Mouse (Mus musculus): ENCODE data around the gene Tmem52. TPM values are rescaled to one million over a fixed set of nuclear protein-coding genes. Genes with fewer than 3 reads are reported as not detected.
A peak's percentile ranks its signal among the peaks of the same experiment; 100 is the strongest.
"Not testable (repeated sequence)": the region's sequence is repeated elsewhere in the genome, so short reads cannot be mapped to it uniquely, and the experiment has no call there.

Tmem52 gene
- polyA plus RNA-seq, 1 experiment from 2014 or later = not detected

GRCm38 (mm10) chr4:155472716-155473290 lies 3.9 kb downstream of the Tmem52 start:
- peak overlapping the region; percentile 32; the same call in 1 of the 2 replicates for H3K9ac ChIP-seq (ENCODE audit: low read length)
- no peak for ATAC-seq (ENCODE audit: insufficient number of reproducible peaks, insufficient read depth, low FRiP score, low read depth)
- WGBS = 54% methylated on average over 3 of the region's 3 CpGs
- peaks cover 0 to 3% of the 10 kb centered on the region in 2 experiments; a peak in 2 of 4 replicates for H3K4me1 ChIP-seq (ENCODE audit: control insufficient read depth in 2 of 2, insufficient read depth in 2 of 2, low read length in 2 of 2)
- H3K9me3 ChIP-seq (ENCODE audit: control insufficient read depth, low read length) = no peaks in the 10 kb centered on the region
- H3K36me3 ChIP-seq (ENCODE audit: control insufficient read depth, insufficient read depth, low read length) = no peaks in the 10 kb centered on the region
- no peak overlapping the region for H3K4me3 ChIP-seq (ENCODE audit: control insufficient read depth in 1 of 2, insufficient read depth in 1 of 2, low read depth in 1 of 2, low read length in 2 of 2)
- no peak overlapping the region for H3K27ac ChIP-seq (replicated peaks in 1 of 2; ENCODE audit: control insufficient read depth in 1 of 2, insufficient read depth in 1 of 2, low read depth in 2 of 2, low read length in 2 of 2)
- no peak overlapping the region for H3K4me2 ChIP-seq (ENCODE audit: low read length)
- H3K27me3 ChIP-seq (ENCODE audit: control insufficient read depth, insufficient read depth, low read length) = peaks cover 15% of the 10 kb centered on the region

- no peaks in the 10 kb centered on the region for H3K9me3 ChIP-seq (ENCODE audit: control insufficient read depth, low read length)
- H3K9ac ChIP-seq (ENCODE audit: low read length) = peak overlapping the region; percentile 32; the same call in 1 of the 2 replicates
- no peak overlapping the region for H3K4me2 ChIP-seq (ENCODE audit: low read length)
- no peaks in the 10 kb centered on the region for H3K36me3 ChIP-seq (ENCODE audit: control insufficient read depth, insufficient read depth, low read length)
- no peak overlapping the region for H3K4me3 ChIP-seq (ENCODE audit: control insufficient read depth in 1 of 2, insufficient read depth in 1 of 2, low read depth in 1 of 2, low read length in 2 of 2)
- no peak for ATAC-seq (ENCODE audit: insufficient number of reproducible peaks, insufficient read depth, low FRiP score, low read depth)
- WGBS = 39% methylated on average over 5 of the region's 5 CpGs
- peaks cover 0 to 3% of the 10 kb centered on the region in 2 experiments; a peak in 2 of 4 replicates for H3K4me1 ChIP-seq (ENCODE audit: control insufficient read depth in 2 of 2, insufficient read depth in 2 of 2, low read length in 2 of 2)
- H3K27me3 ChIP-seq (ENCODE audit: control insufficient read depth, insufficient read depth, low read length) = peaks cover 12% of the 10 kb centered on the region
- no peak overlapping the region for H3K27ac ChIP-seq (replicated peaks in 1 of 2; ENCODE audit: control insufficient read depth in 1 of 2, insufficient read depth in 1 of 2, low read depth in 2 of 2, low read length in 2 of 2)
These were observed 4.4 kb downstream of the Tmem52 start for GRCm38 (mm10) chr4:155473319-155473718.

DNA sequence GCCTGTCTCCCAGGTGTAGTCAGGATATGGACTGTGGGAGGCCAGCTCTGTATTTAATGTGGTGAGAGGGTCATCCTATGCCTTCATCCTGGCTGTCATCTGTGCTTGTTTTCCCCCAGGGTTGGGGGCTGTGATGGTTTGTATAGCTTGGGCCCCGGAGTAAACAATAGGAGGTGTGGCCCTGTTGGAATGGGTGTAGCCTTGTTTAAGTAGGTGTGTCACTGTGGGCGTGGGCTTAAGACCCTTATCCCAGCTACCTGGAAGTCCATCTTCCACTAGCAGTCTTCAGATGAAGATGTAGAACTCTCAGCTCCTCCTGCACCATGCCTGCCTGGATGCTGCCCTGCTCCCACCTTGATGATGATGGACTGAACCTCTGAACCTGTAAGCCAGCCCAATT lies 4.9 kb downstream of the Tmem52 start:
- H3K9me3 ChIP-seq (ENCODE audit: control insufficient read depth, low read length); H3K4me1 ChIP-seq (ENCODE audit: control insufficient read depth in 2 of 2, insufficient read depth in 2 of 2, low read length in 2 of 2): not testable (repeated sequence)
- WGBS = 70% methylated on average over 2 of the region's 2 CpGs

DNA sequence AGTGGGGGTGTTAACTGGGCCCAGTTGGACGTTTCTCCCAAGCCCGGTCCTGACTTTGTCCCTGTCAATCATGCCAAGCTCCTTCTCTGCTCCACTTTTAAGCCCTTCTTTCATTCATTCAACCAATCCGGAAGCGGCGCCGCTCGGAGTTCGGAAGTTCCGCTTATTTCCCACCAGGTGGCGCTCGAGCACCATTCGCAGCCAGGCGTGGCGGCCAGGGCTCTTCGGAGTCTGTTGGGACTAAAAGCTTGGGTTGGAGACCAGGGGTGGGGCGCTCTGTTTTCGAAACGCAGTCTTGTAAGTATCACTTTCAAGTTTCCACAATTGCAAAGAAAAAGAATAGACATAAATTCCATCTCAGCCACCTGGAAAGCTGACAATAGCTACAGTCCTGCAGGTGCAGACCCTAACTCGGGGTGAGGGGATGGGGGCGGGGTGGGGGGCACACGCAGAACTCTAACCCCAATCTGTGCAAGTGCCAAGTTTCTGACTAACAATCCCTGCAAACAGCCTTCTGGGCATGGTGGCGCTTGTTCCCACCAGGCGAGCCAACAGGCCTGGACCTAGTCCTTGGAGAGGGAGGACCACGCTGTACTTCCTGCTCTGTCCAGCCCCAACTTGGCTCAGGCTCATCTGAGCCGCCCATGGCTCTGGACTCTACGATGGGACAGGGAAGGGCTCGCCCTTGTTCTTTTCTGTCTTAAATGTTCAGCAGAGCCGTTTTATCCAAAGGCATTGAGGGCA lies 12.6 kb downstream of the Tmem52 start:
- Histone ChIP-seq H3K9ac (ENCODE audit: low read length) (no peak overlapping the region), H3K27me3 (ENCODE audit: control insufficient read depth, insufficient read depth, low read length) (no peaks in the 10 kb centered on the region), H3K4me3 (ENCODE audit: control insufficient read depth in 1 of 2, insufficient read depth in 1 of 2, low read depth in 1 of 2, low read length in 2 of 2) (peak overlapping the region in 1 of 2 experiments; percentile 25; a peak in 1 of 4 replicates), H3K9me3 (ENCODE audit: control insufficient read depth, low read length) (no peaks in the 10 kb centered on the region), H3K4me1 (ENCODE audit: control insufficient read depth in 2 of 2, insufficient read depth in 2 of 2, low read length in 2 of 2) (peaks cover 0 to 4% of the 10 kb centered on the region in 2 experiments; a peak in 1 of 4 replicates), H3K27ac (replicated peaks in 1 of 2; ENCODE audit: control insufficient read depth in 1 of 2, insufficient read depth in 1 of 2, low read depth in 2 of 2, low read length in 2 of 2) (no peak overlapping the region), H3K4me2 (ENCODE audit: low read length) (peak overlapping the region; percentile 58), H3K36me3 (ENCODE audit: control insufficient read depth, insufficient read depth, low read length) (no peaks in the 10 kb centered on the region)
- 19% methylated on average over 28 of the region's 28 CpGs for WGBS
- ATAC-seq (ENCODE audit: insufficient number of reproducible peaks, insufficient read depth, low FRiP score, low read depth) = no peak

More for the DNA sequence above, 4.9 kb downstream of the Tmem52 start:
- H3K4me3 ChIP-seq (ENCODE audit: control insufficient read depth in 1 of 2, insufficient read depth in 1 of 2, low read depth in 1 of 2, low read length in 2 of 2); H3K27ac ChIP-seq (replicated peaks in 1 of 2; ENCODE audit: control insufficient read depth in 1 of 2, insufficient read depth in 1 of 2, low read depth in 2 of 2, low read length in 2 of 2); H3K36me3 ChIP-seq (ENCODE audit: control insufficient read depth, insufficient read depth, low read length); ATAC-seq (ENCODE audit: insufficient number of reproducible peaks, insufficient read depth, low FRiP score, low read depth); H3K9ac ChIP-seq (ENCODE audit: low read length); H3K4me2 ChIP-seq (ENCODE audit: low read length): not testable (repeated sequence)
- H3K27me3 ChIP-seq (ENCODE audit: control insufficient read depth, insufficient read depth, low read length) = peaks cover 12% of the 10 kb centered on the region

- H3K4me2 ChIP-seq (ENCODE audit: low read length) = peak overlapping the region; percentile 58; the same call in 1 of the 2 replicates
- no peak overlapping the region for H3K9ac ChIP-seq (ENCODE audit: low read length)
- H3K27me3 ChIP-seq (ENCODE audit: control insufficient read depth, insufficient read depth, low read length) = no peaks in the 10 kb centered on the region
- H3K4me1 ChIP-seq (ENCODE audit: control insufficient read depth in 2 of 2, insufficient read depth in 2 of 2, low read length in 2 of 2) = peaks cover 1 to 5% of the 10 kb centered on the region in 2 experiments; a peak in 3 of 4 replicates
- no peak for ATAC-seq (ENCODE audit: insufficient number of reproducible peaks, insufficient read depth, low FRiP score, low read depth)
- H3K4me3 ChIP-seq (ENCODE audit: control insufficient read depth in 1 of 2, insufficient read depth in 1 of 2, low read depth in 1 of 2, low read length in 2 of 2) = no peak overlapping the region
- no peaks in the 10 kb centered on the region for H3K9me3 ChIP-seq (ENCODE audit: control insufficient read depth, low read length)
- 86% methylated on average over 6 of the region's 6 CpGs for WGBS
- H3K27ac ChIP-seq (replicated peaks in 1 of 2; ENCODE audit: control insufficient read depth in 1 of 2, insufficient read depth in 1 of 2, low read depth in 2 of 2, low read length in 2 of 2) = no peak overlapping the region
- no peaks in the 10 kb centered on the region for H3K36me3 ChIP-seq (ENCODE audit: control insufficient read depth, insufficient read depth, low read length)
These were observed 13.2 kb downstream of the Tmem52 start for GRCm38 (mm10) chr4:155482125-155482480.

GRCm38 (mm10) chr4:155482733-155483540 lies 14.0 kb downstream of the Tmem52 start:
- Histone ChIP-seq H3K9me3 (ENCODE audit: control insufficient read depth, low read length) (no peaks in the 10 kb centered on the region), H3K27me3 (ENCODE audit: control insufficient read depth, insufficient read depth, low read length) (no peaks in the 10 kb centered on the region), H3K9ac (ENCODE audit: low read length) (no peak overlapping the region), H3K4me2 (ENCODE audit: low read length) (no peak overlapping the region), H3K36me3 (ENCODE audit: control insufficient read depth, insufficient read depth, low read length) (no peaks in the 10 kb centered on the region), H3K4me1 (ENCODE audit: control insufficient read depth in 2 of 2, insufficient read depth in 2 of 2, low read length in 2 of 2) (peaks cover 10 to 13% of the 10 kb centered on the region in 2 experiments), H3K27ac (replicated peaks in 1 of 2; ENCODE audit: control insufficient read depth in 1 of 2, insufficient read depth in 1 of 2, low read depth in 2 of 2, low read length in 2 of 2) (no peak overlapping the region), H3K4me3 (ENCODE audit: control insufficient read depth in 1 of 2, insufficient read depth in 1 of 2, low read depth in 1 of 2, low read length in 2 of 2) (no peak overlapping the region)
- ATAC-seq (ENCODE audit: insufficient number of reproducible peaks, insufficient read depth, low FRiP score, low read depth) = no peak
- WGBS = 74% methylated on average over 8 of the region's 8 CpGs

DNA sequence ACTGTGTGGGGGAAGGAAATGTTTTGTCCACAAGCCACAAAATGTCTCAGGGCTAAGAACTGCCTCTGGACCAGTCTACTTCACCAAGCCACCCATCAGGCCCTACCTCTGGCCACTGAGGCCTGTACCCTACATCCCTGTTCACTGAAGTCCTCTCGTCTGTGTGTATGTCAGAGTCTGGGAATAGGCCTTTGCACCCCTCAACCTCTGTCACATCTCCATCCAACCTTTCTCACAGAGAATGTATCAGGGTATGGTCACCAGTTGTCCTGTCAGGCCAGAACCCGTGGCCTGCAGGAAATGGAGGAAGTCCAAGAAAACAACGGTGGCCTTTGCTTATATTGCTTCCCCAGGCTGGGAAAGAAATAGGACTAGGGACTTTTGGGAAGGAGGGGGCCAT lies 16.6 kb downstream of the Tmem52 start:
- no peaks in the 10 kb centered on the region for H3K27me3 ChIP-seq (ENCODE audit: control insufficient read depth, insufficient read depth, low read length)
- ATAC-seq (ENCODE audit: insufficient number of reproducible peaks, insufficient read depth, low FRiP score, low read depth) = no peak
- H3K4me2 ChIP-seq (ENCODE audit: low read length) = no peak overlapping the region
- no peak overlapping the region for H3K9ac ChIP-seq (ENCODE audit: low read length)
- H3K4me1 ChIP-seq (ENCODE audit: control insufficient read depth in 2 of 2, insufficient read depth in 2 of 2, low read length in 2 of 2) = peaks cover 28 to 38% of the 10 kb centered on the region in 2 experiments
- H3K4me3 ChIP-seq (ENCODE audit: control insufficient read depth in 1 of 2, insufficient read depth in 1 of 2, low read depth in 1 of 2, low read length in 2 of 2) = no peak overlapping the region
- no peaks in the 10 kb centered on the region for H3K9me3 ChIP-seq (ENCODE audit: control insufficient read depth, low read length)
- H3K36me3 ChIP-seq (ENCODE audit: control insufficient read depth, insufficient read depth, low read length) = no peaks in the 10 kb centered on the region
- WGBS = 69% methylated on average over 3 of the region's 3 CpGs
- H3K27ac ChIP-seq (replicated peaks in 1 of 2; ENCODE audit: control insufficient read depth in 1 of 2, insufficient read depth in 1 of 2, low read depth in 2 of 2, low read length in 2 of 2) = peak overlapping the region in 1 of 2 experiments; percentile 91; a peak in 2 of 4 replicates
